Mouse (Mus musculus) bone marrow macrophage, adult 2 months (primary cell): Measurements from ENCODE around the gene Trim7.
A peak's percentile ranks its signal among the peaks of the same experiment; 100 is the strongest.

Experiments used
- CTCF ChIP-seq: IDR thresholded peaks from 2 replicates; pipeline ENCODE4 v1.5.1; 2012; ENCODE audit warnings: low read depth, mild to moderate bottlenecking, low read length, moderate library complexity
- POLR2A ChIP-seq: IDR thresholded peaks from 2 replicates; pipeline ENCODE4 v1.6.1; 2012; ENCODE audit warnings: mild to moderate bottlenecking, low read depth, low read length, borderline replicate concordance

- peak; percentile 27; the same call in 1 of the 2 replicates for TF ChIP-seq CTCF
- TF ChIP-seq POLR2A, result no peak
Measured at GRCm38 (mm10) chr11:48788311-48789089, 37.4 kb upstream of the Trim7 start.
